Mouse (Mus musculus): ENCODE measurements around the gene Atp10a.

DNA sequence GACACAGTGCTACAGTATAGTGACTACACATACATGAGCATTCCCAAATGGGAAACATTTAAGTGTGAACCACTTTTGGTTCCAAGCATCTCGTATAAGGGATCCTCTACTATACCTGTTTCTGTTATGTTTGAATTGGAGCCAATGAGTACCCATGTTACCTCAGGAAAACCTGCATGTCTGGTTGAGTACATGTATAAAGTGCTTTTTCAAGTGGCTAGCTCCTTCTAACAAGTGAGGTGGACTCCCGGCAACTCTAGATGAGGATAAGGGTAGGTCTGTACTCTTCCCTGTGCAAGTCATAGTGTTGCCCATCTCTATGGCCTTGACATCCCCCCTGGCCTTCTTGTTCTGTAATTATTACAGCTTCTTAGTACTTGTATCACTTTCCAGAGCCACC, 31.0 kb downstream of the Atp10a start:
- no peak for TF ChIP-seq POLR2A (IDR thresholded peaks at IDR 0.05; ENCODE audit: insufficient read length, low read depth)
- TF ChIP-seq SRF (IDR thresholded peaks at IDR 0.05; ENCODE audit: control insufficient read depth, insufficient read length, low read depth), result no peak
- TF ChIP-seq TCF12 (IDR thresholded peaks at IDR 0.05; ENCODE audit: insufficient read depth, poor library complexity, severe bottlenecking), result no peak
- no peak for TF ChIP-seq E2F4 (IDR thresholded peaks at IDR 0.05; ENCODE audit: insufficient read depth)
- no peak for TF ChIP-seq REST (IDR thresholded peaks at IDR 0.05; ENCODE audit: insufficient read depth, insufficient read length)
- TF ChIP-seq USF1 (IDR thresholded peaks at IDR 0.05; ENCODE audit: low read depth), result no peak
- no peak for TF ChIP-seq MYOG (IDR thresholded peaks at IDR 0.05; ENCODE audit: control insufficient read depth in 1 of 3, insufficient read depth in 1 of 3, insufficient read length in 2 of 3, low read depth in 2 of 3)
- no peak for TF ChIP-seq MAX (IDR thresholded peaks at IDR 0.05; ENCODE audit: low read depth)

All from myocyte (in vitro differentiated cells).